Comparison of ENCODE assay signal across 9 mouse cellular contexts in the genomic region with DNA sequence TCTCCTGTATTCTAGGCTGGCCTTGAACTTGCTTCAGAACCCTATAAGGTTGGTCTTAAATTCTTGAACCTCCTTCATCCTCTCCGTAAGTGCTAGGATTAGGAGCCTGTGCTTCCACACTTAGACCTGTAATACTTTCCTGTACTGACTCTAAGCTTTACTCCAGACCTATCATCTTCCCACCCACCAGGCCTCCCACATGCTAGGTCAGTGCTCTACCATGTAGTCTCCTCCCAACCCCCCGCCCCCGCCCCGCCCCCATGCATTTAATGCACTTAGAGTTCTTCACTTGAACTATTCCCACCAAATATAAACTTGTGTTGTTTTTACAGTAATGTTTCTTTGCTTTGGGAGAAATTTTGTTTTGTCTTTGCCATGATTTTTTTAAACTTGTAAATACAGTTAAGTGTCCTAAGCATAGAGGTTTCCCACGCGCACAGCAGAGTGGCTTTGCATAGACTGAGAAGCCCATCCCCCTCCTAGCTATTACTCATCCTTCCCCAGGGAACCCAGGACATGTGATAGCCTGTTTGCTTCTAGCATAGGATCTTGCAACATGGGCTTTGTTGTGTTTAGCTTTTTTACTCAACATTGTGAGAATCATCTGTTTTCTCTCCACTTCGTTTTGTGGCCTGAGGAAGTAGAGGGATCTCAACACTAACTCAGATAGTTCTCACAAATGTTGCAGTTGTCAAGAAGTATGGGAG. TPM values are rescaled to one million over a fixed set of nuclear protein-coding genes. Genes with fewer than 3 reads are reported as not detected.
DNase-seq lines count a peak whose midpoint lies in the region; ATAC-seq lines count a peak whose summit lies in the region.
"Had no signal": no experiment of that assay in that cellular context is flagged by ENCODE, and none has a peak within 500 bp of the region (broad histone marks: within the 10 kb centered on the region; RNA-seq: fewer than 3 reads in every experiment).

No protein-coding gene starts in this region.

- WGBS in lung, embryonic 16.5 days: 77% methylated on average over 7 of the region's 7 CpGs

- H3K4me2 ChIP-seq in lung, embryonic 16.5 days (ENCODE audit: low read depth, low read length): no peak overlapping the region
- H3K4me2 ChIP-seq: embryonic facial prominence, embryonic 13.5 days had no signal

- no peaks in the 10 kb centered on the region for H3K36me3 ChIP-seq in lung, embryonic 16.5 days (ENCODE audit: control insufficient read depth, insufficient read depth, low read length)
- H3K36me3 ChIP-seq: embryonic facial prominence, embryonic 13.5 days had no signal

- H3K27ac ChIP-seq in lung, embryonic 16.5 days (ENCODE audit: low read length): no peak overlapping the region; the same call in 1 of the 2 replicates
- H3K27ac ChIP-seq: embryonic facial prominence, embryonic 13.5 days had no signal

- H3K9me3 ChIP-seq in lung, embryonic 16.5 days (ENCODE audit: control insufficient read depth, low read length): no peaks in the 10 kb centered on the region
- H3K9me3 ChIP-seq: embryonic facial prominence, embryonic 13.5 days had no signal

- H3K27me3 ChIP-seq in lung, embryonic 16.5 days (ENCODE audit: control insufficient read depth, insufficient read depth, low read depth, low read length): no peaks in the 10 kb centered on the region
- H3K27me3 ChIP-seq: embryonic facial prominence, embryonic 13.5 days had no signal

- peak; percentile 71 for ATAC-seq in lung, embryonic 16.5 days (ENCODE audit: low read depth)
- no peak for ATAC-seq in erythroblast, adult 5-6 weeks (replicated peaks; ENCODE audit: low FRiP score, poor library complexity, severe bottlenecking)

- intact Hi-C loops in heart, postnatal 10 days (cut with DNase I): no loop called here

- no peak overlapping the region for H3K4me3 ChIP-seq in lung, embryonic 16.5 days (ENCODE audit: low read length)
- H3K4me3 ChIP-seq: embryonic facial prominence, embryonic 13.5 days had no signal

- DNase-seq in cerebellum, adult 9-10 months: peak; percentile 18
- DNase-seq in cerebellum, adult 9-11 months: no peak
- peak; percentile 57 for DNase-seq in 3134 (ENCODE audit: extremely low read depth, insufficient read length, low spot score)
- DNase-seq in embryo, embryonic 10.5 days (ENCODE audit: low spot score): peak; percentile 54
- peak; percentile 74 to 78 for DNase-seq in heart, postnatal 10 days
- no peak for DNase-seq in thymus, postnatal 10 days (ENCODE audit: low spot score in 2 of 2)

- H3K4me1 ChIP-seq in lung, embryonic 16.5 days (replicated peaks; ENCODE audit: control insufficient read depth, insufficient read depth, low read length): peaks cover 10% of the 10 kb centered on the region

- no peak overlapping the region for H3K9ac ChIP-seq in lung, embryonic 16.5 days (ENCODE audit: low read length)
- H3K9ac ChIP-seq: embryonic facial prominence, embryonic 13.5 days had no signal

RNA-seq across cellular contexts. Expression of a gene that starts 6.8 kb away (rescaled TPM):
- total RNA-seq in heart, postnatal 10 days (2021): 10 to 100 TPM; 29.2 to 33.3 TPM
- polyA plus RNA-seq in lung, embryonic 16.5 days (2015; fragmentation: Nextera tagmentation; extraction: Ambion mirVana): 40.3 and 42.3 TPM in 2 replicates
- 12.1 and 16.9 TPM in 2 replicates for total RNA-seq in erythroblast, adult 5-6 weeks (2015; ENCODE audit: low replicate concordance)
- 15.5 and 16.9 TPM in 2 replicates for total RNA-seq in erythroblast, adult 5-6 weeks (2017; ENCODE audit: low replicate concordance)

RNA-seq across cellular contexts. Expression of a gene that starts 55.8 kb away (rescaled TPM):
- total RNA-seq in heart, postnatal 10 days (2021): 10 to 100 TPM; 30.2 to 30.7 TPM
- polyA plus RNA-seq in lung, embryonic 16.5 days (2015; fragmentation: Nextera tagmentation; extraction: Ambion mirVana): 57.6 and 58.4 TPM in 2 replicates
- total RNA-seq in erythroblast, adult 5-6 weeks (2015; ENCODE audit: low replicate concordance): 55.0 and 59.6 TPM in 2 replicates
- 145 and 182 TPM in 2 replicates for total RNA-seq in erythroblast, adult 5-6 weeks (2017; ENCODE audit: low replicate concordance)

Comparison
In these comparisons a context has a peak if more than half of its experiments do, and no peak if none do; other contexts are left out.
1. DNase-seq: peak in cerebellum, adult 9-10 months (single experiment), 3134 (single experiment), embryo, embryonic 10.5 days (single experiment) and heart, postnatal 10 days (2 of 2); none in cerebellum, adult 9-11 months (single experiment) and thymus, postnatal 10 days (0 of 2).